Mouse (Mus musculus): ENCODE data around the gene Hspb11.

The Hspb11 gene

GRCm38 (mm10) chr4:107313690-107314478 is 60.5 kb downstream of the Hspb11 start, which contains the start of gene Yipf1:
Yipf1 (plus strand) TSS chr4:107314363.
- peak; percentile 76 for DNase-seq (ENCODE audit: low read depth)

DNA sequence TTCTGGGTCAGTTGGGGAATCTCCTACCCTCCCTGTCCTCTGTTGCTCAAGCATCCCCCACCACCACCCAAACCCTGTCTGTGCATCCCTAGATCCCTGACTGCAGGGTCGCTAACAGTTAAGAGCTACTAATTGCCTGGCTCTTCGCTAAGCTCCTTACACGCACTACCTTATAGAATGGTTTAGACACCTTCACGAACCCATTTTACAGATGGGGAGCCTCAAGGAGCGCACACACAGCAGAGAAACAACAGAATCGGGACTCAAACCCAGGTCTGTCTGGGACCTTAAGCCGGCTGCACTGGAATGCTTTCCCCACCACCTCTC is 61.0 kb downstream of the Hspb11 start:
- DNase-seq (ENCODE audit: low read depth), result no peak

DNA sequence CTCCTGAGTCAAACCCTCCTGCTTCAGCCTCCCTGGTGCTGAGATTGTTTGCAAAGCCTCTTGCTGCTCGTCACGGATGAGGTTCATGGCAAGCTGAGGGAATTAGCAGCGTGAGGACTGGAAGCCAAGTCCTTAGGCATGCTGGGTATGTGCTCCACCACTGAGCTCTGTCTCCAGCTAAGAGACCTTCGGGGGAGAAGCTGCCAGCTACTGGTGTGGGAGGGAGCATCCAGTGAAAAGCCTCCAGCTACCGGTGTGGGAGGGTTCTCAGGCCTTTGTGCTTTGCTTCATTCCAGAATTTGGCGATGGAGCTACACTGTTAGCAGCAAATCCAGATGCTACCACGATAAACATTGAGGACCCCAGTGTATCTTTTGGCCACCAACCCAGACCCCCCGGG is 65.3 kb downstream of the Hspb11 start:
- DNase-seq (ENCODE audit: low read depth), result no peak

GRCm38 (mm10) chr4:107321041-107321440 is 67.6 kb downstream of the Hspb11 start:
- DNase-seq (ENCODE audit: low read depth), result no peak

- no peak for DNase-seq (ENCODE audit: low read depth)
These were observed 69.7 kb downstream of the Hspb11 start for GRCm38 (mm10) chr4:107323113-107323512.

GRCm38 (mm10) chr4:107328530-107328929 is 75.1 kb downstream of the Hspb11 start:
- DNase-seq (ENCODE audit: low read depth), result no peak
